Mouse (Mus musculus) CH12.LX (cell line): ENCODE results near the gene Hvcn1.

Source experiments
- CTCF ChIP-seq, 2 experiments: IDR thresholded peaks in 1 of 2; conservative IDR thresholded peaks in 1 of 2; 2 replicates each; pipeline ENCODE4 v1.5.1; 2011 to 2012; ENCODE audit warnings: low read depth in 2 of 2, low read length in 2 of 2, improper control_type of control experiment in 1 of 2, inconsistent platforms in 1 of 2, mild to moderate bottlenecking in 1 of 2, moderate library complexity in 1 of 2
- EP300 ChIP-seq: IDR thresholded peaks from 2 replicates; pipeline ENCODE4 v1.6.1; 2011; ENCODE audit warnings: low read length, improper control_type of control experiment
- HCFC1 ChIP-seq: IDR thresholded peaks from 2 replicates; pipeline ENCODE4 v1.6.1; 2012; ENCODE audit warnings: low read depth, mild to moderate bottlenecking, inconsistent platforms, low read length, improper control_type of control experiment
- IRF4 ChIP-seq: IDR thresholded peaks from 2 replicates; pipeline ENCODE4 v1.6.1; 2014; ENCODE audit warnings: low read depth, mild to moderate bottlenecking, inconsistent platforms, low read length, improper control_type of control experiment
- NRF1 ChIP-seq: IDR thresholded peaks from 2 replicates; pipeline ENCODE4 v1.6.1; 2014; ENCODE audit warnings: low read depth, mild to moderate bottlenecking, inconsistent platforms, low read length, improper control_type of control experiment, moderate library complexity
- POLR2A ChIP-seq: IDR thresholded peaks from 2 replicates; pipeline ENCODE4 v1.6.1; 2011; ENCODE audit warnings: low read depth, mild to moderate bottlenecking, improper control_type of control experiment, low read length
- POLR2AphosphoS2 ChIP-seq: IDR thresholded peaks from 2 replicates; pipeline ENCODE4 v1.6.1; 2011; ENCODE audit warnings: low read depth, low read length, improper control_type of control experiment
- RCOR1 ChIP-seq: conservative IDR thresholded peaks from 2 replicates; pipeline ENCODE4 v1.6.1; 2012; ENCODE audit warnings: low read depth, mild to moderate bottlenecking, inconsistent platforms, low read length, improper control_type of control experiment
- SIN3A ChIP-seq: IDR thresholded peaks from 2 replicates; pipeline ENCODE4 v1.6.1; 2012; ENCODE audit warnings: low read length, improper control_type of control experiment, inconsistent platforms
- ZMIZ1 ChIP-seq: IDR thresholded peaks from 2 replicates; pipeline ENCODE4 v1.6.1; 2012; ENCODE audit warnings: low read depth, mild to moderate bottlenecking, inconsistent platforms, low read length, improper control_type of control experiment

DNA sequence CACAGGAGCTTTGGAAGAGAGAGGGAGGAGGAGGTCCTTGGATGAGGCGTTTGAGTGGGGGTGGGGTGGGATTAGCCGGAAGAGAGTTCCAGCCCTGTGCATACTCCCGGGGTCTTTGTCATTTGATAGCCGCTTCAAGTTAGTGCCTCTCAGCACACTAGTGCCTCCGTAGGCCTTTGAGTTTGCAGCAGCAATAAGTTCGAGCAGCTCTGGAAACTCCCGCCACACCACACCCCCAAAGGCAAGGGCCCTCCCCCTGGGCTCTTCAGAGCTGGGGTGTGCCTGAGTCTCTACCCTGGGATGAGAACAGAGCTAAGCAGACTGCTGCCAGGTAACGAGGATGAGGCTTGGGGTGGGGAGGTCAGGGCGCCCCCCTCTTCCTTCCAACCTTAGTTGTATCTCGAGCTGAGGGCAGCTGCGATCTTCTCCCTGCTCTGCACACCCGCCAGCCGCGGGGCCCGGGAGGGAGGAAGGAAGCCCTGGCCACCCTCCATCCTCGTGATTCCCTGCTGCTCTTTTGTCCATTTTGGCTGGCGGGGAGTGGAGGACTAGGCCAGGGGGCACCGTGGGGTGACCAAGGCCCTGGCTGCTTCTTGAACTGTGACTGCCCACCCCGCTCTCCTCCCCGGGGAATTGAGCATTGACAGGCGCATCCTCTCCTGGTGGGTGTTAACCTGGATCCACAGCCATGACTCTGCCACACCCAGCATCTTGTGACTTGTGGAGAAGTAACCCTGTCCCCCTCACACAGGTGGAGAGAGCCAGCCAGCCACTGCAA, 3.2 kb downstream of the Hvcn1 start:
- no peak for TF ChIP-seq EP300
- TF ChIP-seq IRF4, result no peak
- no peak for TF ChIP-seq SIN3A
- TF ChIP-seq NRF1, result no peak
- no peak for TF ChIP-seq HCFC1
- TF ChIP-seq CTCF (conservative IDR thresholded peaks at IDR 0.05 in 1 of 2, IDR thresholded peaks at IDR 0.05 in 1 of 2; ENCODE audit: low read depth in 2 of 2, low read length in 2 of 2), result peak in 1 of 2 experiments; percentile 17; a peak in 2 of 4 replicates
- no peak; the same call in 1 of the 2 replicates for TF ChIP-seq POLR2A
- no peak for TF ChIP-seq POLR2AphosphoS2
- TF ChIP-seq ZMIZ1, result 0 out of 2 replicates have a peak, but pooled peaks have one; percentile 3
- no peak for TF ChIP-seq RCOR1
